Mouse (Mus musculus) intestine, postnatal 0 days (tissue): ENCODE data around the gene Vezt. TPM values are rescaled to one million over a fixed set of nuclear protein-coding genes. Genes with fewer than 3 reads are reported as not detected.

Source experiments
- ATAC-seq: fragments of 200-750 bp; cut with Nextera tagmentation; 2 replicates; pipeline ENCODE4 v1.8.0; 2017; ENCODE audit warnings: mild to moderate bottlenecking, moderate TSS enrichment, moderate library complexity
- H3K27ac ChIP-seq: fragments of 300-500 bp; sonication (generic); 2 replicates; pipeline ENCODE4 v1.5.1; 2014; ENCODE audit warnings: mild to moderate bottlenecking, low read depth, low read length, moderate library complexity
- H3K27me3 ChIP-seq: fragments of 300-500 bp; sonication (generic); replicated peaks from 2 replicates; pipeline ENCODE4 v1.6.1; 2014; ENCODE audit warnings: low read length, mixed read lengths; ENCODE audit not compliant: control insufficient read depth, insufficient read depth
- H3K36me3 ChIP-seq: fragments of 300-500 bp; sonication (generic); 2 replicates; pipeline ENCODE4 v1.6.1; 2014; ENCODE audit warnings: mild to moderate bottlenecking, moderate library complexity; ENCODE audit not compliant: control insufficient read depth, insufficient read depth
- H3K4me1 ChIP-seq: fragments of 300-500 bp; sonication (generic); replicated peaks from 2 replicates; pipeline ENCODE4 v1.6.1; 2014; ENCODE audit warnings: antibody characterized with exemption, low read length, mixed read lengths; ENCODE audit not compliant: control insufficient read depth, insufficient read depth
- H3K4me2 ChIP-seq: fragments of 300-500 bp; sonication (generic); replicated peaks from 2 replicates; pipeline ENCODE4 v1.6.1; 2014; ENCODE audit warnings: low read depth, mild to moderate bottlenecking, moderate library complexity
- H3K4me3 ChIP-seq: fragments of 300-500 bp; sonication (generic); 2 replicates; pipeline ENCODE4 v1.5.1; 2014; ENCODE audit warnings: low read depth, low read length
- H3K9ac ChIP-seq: fragments of 300-500 bp; sonication (generic); 2 replicates; pipeline ENCODE4 v1.6.1; 2014; ENCODE audit warnings: mild to moderate bottlenecking, low read depth, low read length
- H3K9me3 ChIP-seq: fragments of 300-500 bp; sonication (generic); 2 replicates; pipeline ENCODE4 v1.6.1; 2016; ENCODE audit warnings: mixed run types; ENCODE audit not compliant: control insufficient read depth
- CTCF ChIP-seq: sonication (generic); IDR thresholded peaks from 2 replicates; pipeline ENCODE4 v1.5.1; 2016; ENCODE audit warnings: low read depth, mild to moderate bottlenecking, control low read depth, antibody characterized with exemption, moderate library complexity
- WGBS: fragments of 180-500 bp; shearing (Covaris S2); extraction: QIAGEN DNeasy Blood & Tissue Kit; methylation state at CpG from one replicate; pipeline ENCODE4 v1.1.7; 2014; 5-methylcytosine and 5-hydroxymethylcytosine counted together
- polyA plus RNA-seq: library from polyadenylated mRNA; unstranded; fragments of >200 nt; fragmentation: Nextera tagmentation; extraction: Ambion mirVana; gene quantifications from 2 replicates; pipeline ENCODE4 v1.2.1, GENCODE M21; 2015

Gene Vezt
- polyA plus RNA-seq, 1 experiment from 2014 or later = 10.6 TPM

GRCm38 (mm10) chr10:94034876-94035657 is 550 bp downstream of the Vezt start:
- no peaks in the 10 kb centered on the region for H3K4me1 ChIP-seq
- peak overlapping the region; percentile 78 for H3K4me2 ChIP-seq
- no peaks in the 10 kb centered on the region for H3K9me3 ChIP-seq
- no peaks in the 10 kb centered on the region for H3K27me3 ChIP-seq
- peak overlapping the region; percentile 75 for H3K27ac ChIP-seq
- TF ChIP-seq CTCF = no peak
- 2% methylated on average over 30 of the region's 30 CpGs for WGBS
- H3K4me3 ChIP-seq = peak overlapping the region; percentile 94
- peak; percentile 87 for ATAC-seq
- no peaks in the 10 kb centered on the region for H3K36me3 ChIP-seq
- H3K9ac ChIP-seq = peak overlapping the region; percentile 88

DNA sequence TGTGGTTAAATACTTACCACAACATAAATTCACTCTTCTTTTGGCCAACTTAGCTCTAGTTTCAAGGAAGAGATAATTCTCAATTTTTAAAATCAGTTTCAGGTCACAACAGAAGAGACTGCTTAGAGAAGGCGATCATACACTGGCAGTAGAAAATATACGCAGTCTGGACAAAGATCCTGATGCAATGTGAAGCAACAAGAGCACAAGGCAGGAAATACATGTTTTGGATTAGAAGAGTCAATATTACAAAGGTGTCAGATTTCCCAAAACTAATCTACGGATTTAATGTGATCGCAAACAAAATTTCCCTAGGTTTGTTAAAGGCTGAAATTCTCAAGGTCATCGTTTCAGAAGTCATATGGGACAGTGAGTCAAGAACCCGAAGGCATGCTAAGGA is 4.5 kb downstream of the Vezt start:
- Histone ChIP-seq H3K9ac (no peak overlapping the region), H3K4me3 (no peak overlapping the region), H3K27me3 (no peaks in the 10 kb centered on the region), H3K4me1 (no peaks in the 10 kb centered on the region), H3K27ac (no peak overlapping the region), H3K4me2 (no peak overlapping the region), H3K9me3 (no peaks in the 10 kb centered on the region), H3K36me3 (no peaks in the 10 kb centered on the region)
- WGBS = 94% methylated on average over 6 of the region's 6 CpGs
- TF ChIP-seq CTCF = no peak
- no peak for ATAC-seq

GRCm38 (mm10) chr10:94028493-94028892 is 7.1 kb downstream of the Vezt start:
- no peaks in the 10 kb centered on the region for H3K27me3 ChIP-seq
- 69% methylated on average over 6 of the region's 6 CpGs for WGBS
- no peak overlapping the region for H3K27ac ChIP-seq
- H3K4me3 ChIP-seq = no peak overlapping the region
- no peaks in the 10 kb centered on the region for H3K4me1 ChIP-seq
- TF ChIP-seq CTCF = no peak
- H3K9ac ChIP-seq = no peak overlapping the region
- H3K36me3 ChIP-seq = no peaks in the 10 kb centered on the region
- H3K9me3 ChIP-seq = no peaks in the 10 kb centered on the region
- ATAC-seq = no peak
- H3K4me2 ChIP-seq = no peak overlapping the region

GRCm38 (mm10) chr10:94025079-94025478 is 10.5 kb downstream of the Vezt start:
- no peak overlapping the region for H3K27ac ChIP-seq
- H3K4me2 ChIP-seq = no peak overlapping the region
- H3K9me3 ChIP-seq = no peaks in the 10 kb centered on the region
- H3K9ac ChIP-seq = no peak overlapping the region
- no peak for TF ChIP-seq CTCF
- ATAC-seq = no peak
- 91% methylated on average over 8 of the region's 8 CpGs for WGBS
- H3K4me3 ChIP-seq = no peak overlapping the region
- H3K4me1 ChIP-seq = no peaks in the 10 kb centered on the region
- H3K36me3 ChIP-seq = no peaks in the 10 kb centered on the region
- no peaks in the 10 kb centered on the region for H3K27me3 ChIP-seq

- TF ChIP-seq CTCF = no peak
- Histone ChIP-seq H3K27ac (no peak overlapping the region), H3K27me3 (no peaks in the 10 kb centered on the region), H3K9me3 (no peaks in the 10 kb centered on the region), H3K4me1 (no peaks in the 10 kb centered on the region), H3K4me2 (no peak overlapping the region), H3K9ac (no peak overlapping the region), H3K4me3 (no peak overlapping the region), H3K36me3 (no peaks in the 10 kb centered on the region)
- no peak for ATAC-seq
- 91% methylated on average over 4 of the region's 4 CpGs for WGBS
Measured at GRCm38 (mm10) chr10:94021059-94021458, 14.6 kb downstream of the Vezt start.

DNA sequence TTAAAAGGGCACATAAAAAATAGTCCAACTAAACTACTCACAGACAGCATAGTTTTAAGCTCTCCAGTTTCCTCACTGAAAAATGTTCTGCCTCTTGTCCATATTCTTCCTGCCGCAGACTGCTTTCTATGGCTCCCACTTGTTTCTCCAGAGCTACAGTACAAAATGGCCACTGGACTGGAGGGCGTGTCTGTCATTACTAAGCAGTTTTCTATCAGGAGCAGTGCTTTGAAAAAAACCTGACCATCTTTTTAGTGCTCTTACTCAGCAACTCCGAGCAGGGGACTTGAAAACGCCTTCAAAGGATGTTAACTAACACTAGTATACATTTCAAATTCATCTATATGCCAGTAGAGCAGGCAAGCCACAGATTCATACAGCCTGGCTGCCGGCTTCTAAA is 15.0 kb downstream of the Vezt start:
- peak; percentile 41; the same call in 1 of the 2 replicates for ATAC-seq
- H3K27me3 ChIP-seq = no peaks in the 10 kb centered on the region
- H3K4me3 ChIP-seq = no peak overlapping the region
- H3K9me3 ChIP-seq = no peaks in the 10 kb centered on the region
- no peak for TF ChIP-seq CTCF
- H3K4me2 ChIP-seq = no peak overlapping the region
- no peaks in the 10 kb centered on the region for H3K4me1 ChIP-seq
- 55% methylated on average over 5 of the region's 5 CpGs for WGBS
- H3K27ac ChIP-seq = no peak overlapping the region
- no peaks in the 10 kb centered on the region for H3K36me3 ChIP-seq
- no peak overlapping the region for H3K9ac ChIP-seq
